Mouse (Mus musculus): ENCODE data around the gene Tgfbr1.
"Not testable (repeated sequence)": the region's sequence is repeated elsewhere in the genome, so short reads cannot be mapped to it uniquely, and the experiment has no call there.

Gene Tgfbr1

GRCm38 (mm10) chr4:47349759-47350158 is 3.3 kb upstream of the Tgfbr1 start:
- DNase-seq (ENCODE audit: low spot score in 2 of 2) = no peak

GRCm38 (mm10) chr4:47351386-47352049 is 1.5 kb upstream of the Tgfbr1 start:
- DNase-seq (ENCODE audit: low spot score in 2 of 2) = peak in 1 of 2 experiments; percentile 36

GRCm38 (mm10) chr4:47352061-47352661 is 861 bp upstream of the Tgfbr1 start:
- DNase-seq (ENCODE audit: low spot score in 2 of 2) = peak; percentile 68 to 70

GRCm38 (mm10) chr4:47353416-47354111 is 542 bp downstream of the Tgfbr1 start:
- peak in 1 of 2 experiments; percentile 27 for DNase-seq (ENCODE audit: low spot score in 2 of 2)

- DNase-seq (ENCODE audit: low spot score in 2 of 2) = no peak
These were observed 1.3 kb downstream of the Tgfbr1 start for GRCm38 (mm10) chr4:47354304-47354703.

GRCm38 (mm10) chr4:47362662-47363061 is 9.6 kb downstream of the Tgfbr1 start:
- DNase-seq (ENCODE audit: low spot score in 2 of 2) = no peak

- DNase-seq (ENCODE audit: low spot score in 2 of 2) = no peak
These were observed 10.1 kb downstream of the Tgfbr1 start for GRCm38 (mm10) chr4:47363134-47363533.

GRCm38 (mm10) chr4:47368717-47369116 is 15.7 kb downstream of the Tgfbr1 start:
- no peak for DNase-seq (ENCODE audit: low spot score in 2 of 2)

GRCm38 (mm10) chr4:47378716-47379115 is 25.7 kb downstream of the Tgfbr1 start:
- DNase-seq (ENCODE audit: low spot score in 2 of 2) = no peak

- DNase-seq (ENCODE audit: low spot score in 2 of 2) = no peak
These were observed 29.4 kb downstream of the Tgfbr1 start for GRCm38 (mm10) chr4:47382426-47382825.

- DNase-seq (ENCODE audit: low spot score in 2 of 2) = not testable (repeated sequence)
These were observed 38.9 kb downstream of the Tgfbr1 start for GRCm38 (mm10) chr4:47391926-47392325.

- DNase-seq (ENCODE audit: low spot score in 2 of 2) = no peak
These were observed 43.2 kb downstream of the Tgfbr1 start for GRCm38 (mm10) chr4:47396251-47396650.

- DNase-seq (ENCODE audit: low spot score in 2 of 2) = no peak
These were observed 45.1 kb downstream of the Tgfbr1 start for GRCm38 (mm10) chr4:47397951-47398687.

GRCm38 (mm10) chr4:47399824-47400223 is 46.8 kb downstream of the Tgfbr1 start:
- no peak for DNase-seq (ENCODE audit: low spot score in 2 of 2)

GRCm38 (mm10) chr4:47400314-47400713 is 47.3 kb downstream of the Tgfbr1 start:
- no peak for DNase-seq (ENCODE audit: low spot score in 2 of 2)

GRCm38 (mm10) chr4:47402200-47402599 is 49.2 kb downstream of the Tgfbr1 start:
- DNase-seq (ENCODE audit: low spot score in 2 of 2) = no peak

- DNase-seq (ENCODE audit: low spot score in 2 of 2) = no peak
These were observed 51.5 kb downstream of the Tgfbr1 start for GRCm38 (mm10) chr4:47404536-47404935.

- no peak for DNase-seq (ENCODE audit: low spot score in 2 of 2)
These were observed 54.1 kb downstream of the Tgfbr1 start for GRCm38 (mm10) chr4:47407161-47407560.

GRCm38 (mm10) chr4:47417871-47418270 is 64.8 kb downstream of the Tgfbr1 start:
- no peak for DNase-seq (ENCODE audit: low spot score in 2 of 2)

- no peak for DNase-seq (ENCODE audit: low spot score in 2 of 2)
These were observed 66.4 kb downstream of the Tgfbr1 start for GRCm38 (mm10) chr4:47419268-47419973.

GRCm38 (mm10) chr4:47420191-47420590 is 67.2 kb downstream of the Tgfbr1 start:
- DNase-seq (ENCODE audit: low spot score in 2 of 2) = no peak

GRCm38 (mm10) chr4:47422194-47422593 is 69.2 kb downstream of the Tgfbr1 start:
- DNase-seq (ENCODE audit: low spot score in 2 of 2) = no peak
